Mouse (Mus musculus) ovary, adult 18-20 months (tissue): Measurements from ENCODE around the gene Ppp2r5d.

Experiments
- DNase-seq: peaks from one replicate; pipeline ENCODE4 v3.0.0; 2022; ENCODE audit warnings: low spot score, mixed read lengths

Gene Ppp2r5d

GRCm38 (mm10) chr17:46645561-46646321 is 59.2 kb downstream of the Ppp2r5d start, which contains the start of the genes Klc4 and Mrpl2:
Klc4 (minus strand) TSS chr17:46646022.
Mrpl2 (plus strand) TSS chr17:46646229.
- DNase-seq: peak; percentile 95

- no peak for DNase-seq
Measured at GRCm38 (mm10) chr17:46644916-46645475, 59.9 kb downstream of the Ppp2r5d start.

- no peak for DNase-seq
Measured at GRCm38 (mm10) chr17:46644152-46644805, 60.6 kb downstream of the Ppp2r5d start.

- no peak for DNase-seq
Measured at GRCm38 (mm10) chr17:46642060-46642459, 62.9 kb downstream of the Ppp2r5d start.

- no peak for DNase-seq
Measured at GRCm38 (mm10) chr17:46639929-46640328, 65.0 kb downstream of the Ppp2r5d start.

GRCm38 (mm10) chr17:46636831-46637523 is 67.9 kb downstream of the Ppp2r5d start:
- DNase-seq: no peak
